Mouse (Mus musculus) urinary bladder, postnatal 4 days (tissue): ENCODE measurements around the gene Ssh2.

Experiments
- DNase-seq, 2 experiments: peaks; one replicate each; pipeline ENCODE4 v3.0.0; 2021 to 2022; ENCODE audit warnings: low spot score in 2 of 2

Gene Ssh2

GRCm38 (mm10) chr11:77491502-77492291 is 275.6 kb downstream of the Ssh2 start:
- peak; percentile 74 to 78 for DNase-seq

- no peak for DNase-seq
Observed at GRCm38 (mm10) chr11:77492311-77492871, 276.3 kb downstream of the Ssh2 start.

DNA sequence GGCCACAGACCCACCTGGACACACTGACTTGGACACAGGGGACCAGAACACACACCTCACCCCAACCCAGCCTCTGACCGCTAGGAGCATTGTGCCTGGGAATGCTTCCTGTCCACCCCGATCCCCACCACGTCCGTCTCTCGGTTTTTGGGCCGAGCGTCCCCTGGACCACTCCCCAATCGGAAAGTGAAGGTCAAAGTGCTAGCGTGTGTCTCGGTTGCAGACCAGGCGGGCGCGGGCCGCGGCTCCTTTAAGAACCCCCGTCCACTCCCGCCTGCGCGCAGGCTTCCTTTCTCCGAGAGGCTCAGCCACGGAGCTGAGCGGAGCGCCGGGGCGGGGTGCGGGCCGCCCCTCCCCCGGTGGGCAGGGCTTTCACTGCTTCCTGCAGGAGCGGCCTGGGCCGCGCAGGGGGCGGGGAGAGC is 276.8 kb downstream of the Ssh2 start:
- peak; percentile 91 to 94 for DNase-seq

DNA sequence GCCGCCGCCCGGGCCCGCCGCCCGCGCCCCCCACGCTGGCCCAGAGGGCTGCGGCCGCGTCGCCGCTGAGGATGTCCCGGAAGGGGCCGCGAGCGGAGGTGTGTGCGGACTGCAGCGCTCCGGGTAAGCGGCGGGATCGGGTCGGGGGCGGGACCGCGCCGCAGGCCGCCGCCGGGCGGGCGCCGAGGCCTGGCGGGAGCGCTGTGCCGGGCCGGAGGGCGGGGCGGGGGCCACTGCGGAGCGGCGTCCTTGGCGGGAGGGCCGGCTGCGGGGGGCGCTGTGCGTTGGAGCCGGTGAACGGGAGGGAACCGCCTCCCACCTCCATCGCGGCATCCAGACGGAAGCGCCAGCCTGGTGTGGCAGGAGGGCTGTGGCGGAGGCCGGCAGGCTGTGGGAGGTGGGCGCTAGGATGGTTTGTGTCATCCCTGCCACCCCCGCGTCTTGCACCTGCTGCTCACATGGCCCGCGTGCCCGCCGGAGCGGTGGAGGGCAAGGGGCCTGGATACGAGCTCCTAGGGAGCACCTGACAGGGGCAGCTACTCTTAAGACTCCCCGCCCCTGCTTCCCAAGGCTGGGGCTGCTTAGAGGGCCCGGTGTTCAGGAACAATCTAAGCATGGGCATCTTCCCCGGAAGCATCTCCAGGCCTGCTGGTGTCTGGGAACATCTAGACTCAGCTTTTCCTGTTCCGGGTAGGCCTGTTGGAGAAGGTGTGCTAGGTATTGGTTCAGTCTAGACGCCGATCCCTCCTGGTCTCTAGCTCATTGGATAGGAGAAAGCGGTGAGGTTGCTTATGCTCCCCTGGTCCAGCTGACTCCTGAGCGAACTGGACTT is 277.6 kb downstream of the Ssh2 start, which contains the start of gene Git1:
TSS of gene Git1 (plus strand) at position 51 of the 832 bp plus-strand sequence.
- DNase-seq = no peak

DNA sequence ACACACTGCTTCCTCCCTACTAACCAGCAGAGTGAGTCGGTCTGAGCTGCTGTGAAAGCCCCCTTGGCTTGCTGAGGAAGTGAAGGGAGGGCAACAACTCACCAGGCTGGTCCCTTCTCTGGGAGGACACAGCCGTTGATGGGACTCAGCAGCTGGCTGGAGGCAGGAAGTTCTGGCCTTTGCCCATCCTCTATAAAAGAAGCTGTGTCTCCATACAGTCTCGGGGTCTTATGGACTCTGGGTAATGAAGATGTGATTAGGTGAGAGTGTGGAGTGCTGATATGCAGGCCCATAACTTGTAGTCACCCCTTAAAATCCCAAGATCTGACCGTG is 278.2 kb downstream of the Ssh2 start:
- no peak for DNase-seq

- no peak for DNase-seq
Observed at GRCm38 (mm10) chr11:77494782-77495181, 278.7 kb downstream of the Ssh2 start.

- DNase-seq = no peak
Observed at GRCm38 (mm10) chr11:77495507-77495906, 279.4 kb downstream of the Ssh2 start.

- no peak for DNase-seq
Observed at GRCm38 (mm10) chr11:77497341-77497756, 281.3 kb downstream of the Ssh2 start.

DNA sequence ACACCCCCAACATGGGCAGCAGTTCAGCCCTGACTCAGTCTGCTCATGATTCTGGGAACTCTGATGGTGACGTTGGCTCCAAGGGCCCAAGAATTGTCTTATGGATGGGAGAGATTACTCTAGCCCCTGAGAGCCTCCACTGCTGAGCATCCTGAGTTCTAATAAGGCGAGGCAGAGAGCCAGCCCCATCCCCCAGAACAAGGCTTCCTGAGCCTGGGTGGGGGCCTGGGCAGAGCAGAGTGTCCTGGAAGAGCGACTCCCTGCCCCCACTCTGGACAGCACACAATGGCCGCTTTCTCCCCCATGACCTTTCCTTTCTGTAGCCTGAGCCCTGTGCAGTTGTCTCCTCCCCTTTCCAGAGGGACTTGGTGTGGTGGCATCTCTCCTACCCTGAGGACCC is 281.8 kb downstream of the Ssh2 start:
- no peak for DNase-seq

DNA sequence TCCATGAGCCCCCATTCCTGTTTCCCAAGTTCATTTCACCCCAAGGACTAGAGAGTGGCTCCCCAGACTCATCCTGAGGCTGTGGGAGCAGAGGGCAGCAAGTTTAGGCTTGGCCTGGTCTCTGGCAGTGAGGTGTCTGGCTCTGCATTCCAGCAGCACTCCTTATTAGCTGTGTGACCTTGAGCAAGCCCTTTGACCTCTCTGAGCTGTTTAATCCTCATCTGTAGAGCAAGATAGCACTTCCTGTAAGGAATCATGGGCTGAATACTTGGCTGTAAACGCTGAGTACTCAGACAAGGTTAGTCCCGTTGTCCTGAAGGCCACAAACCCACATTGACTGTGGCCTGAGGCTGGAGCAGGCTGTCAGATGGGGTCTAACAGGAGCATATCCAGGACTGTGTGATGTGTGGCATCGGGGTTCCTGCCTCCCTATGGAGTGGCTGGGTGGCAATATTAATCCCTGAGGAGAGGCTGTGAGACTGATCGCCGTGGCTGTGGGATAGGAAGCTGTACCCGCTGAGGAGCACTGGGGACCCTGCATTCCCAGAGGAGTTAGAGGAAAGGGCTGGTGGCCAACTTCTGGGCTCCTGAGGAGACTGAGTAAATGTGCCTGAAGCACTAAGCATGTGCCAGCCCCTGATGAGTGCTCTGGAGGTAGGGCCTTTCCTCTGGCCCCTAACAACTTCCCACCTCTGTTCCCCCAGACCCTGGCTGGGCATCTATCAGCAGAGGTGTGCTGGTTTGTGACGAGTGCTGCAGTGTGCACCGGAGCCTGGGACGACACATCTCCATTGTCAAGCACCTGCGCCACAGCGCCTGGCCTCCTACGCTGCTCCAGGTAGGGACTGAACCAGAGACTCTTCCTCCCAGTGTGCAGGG is 282.4 kb downstream of the Ssh2 start:
- DNase-seq = no peak

GRCm38 (mm10) chr11:77499354-77499753 is 283.3 kb downstream of the Ssh2 start:
- no peak for DNase-seq

GRCm38 (mm10) chr11:77500361-77501325 is 284.6 kb downstream of the Ssh2 start:
- DNase-seq = no peak

GRCm38 (mm10) chr11:77501392-77501791 is 285.3 kb downstream of the Ssh2 start:
- peak in 1 of 2 experiments; percentile 79 for DNase-seq

DNA sequence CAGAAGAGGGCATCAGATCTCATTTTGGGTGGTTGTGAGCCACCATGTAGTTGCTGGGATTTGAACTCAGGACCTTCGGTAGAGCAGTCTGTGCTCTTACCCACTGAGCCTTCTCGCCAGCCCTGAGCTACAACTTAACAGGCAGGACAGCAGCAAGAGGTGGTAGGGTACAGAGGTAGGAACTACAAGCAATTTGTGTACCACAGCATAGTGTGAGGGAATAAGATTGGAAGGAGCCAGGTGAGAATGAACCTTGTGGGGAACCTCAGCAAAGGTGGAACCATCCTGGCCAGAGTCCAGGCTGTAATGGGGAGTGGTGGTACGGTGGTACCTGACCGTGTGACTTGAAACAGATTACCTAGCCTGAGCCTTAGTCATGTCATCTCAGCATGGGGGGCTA is 285.9 kb downstream of the Ssh2 start:
- DNase-seq = no peak

DNA sequence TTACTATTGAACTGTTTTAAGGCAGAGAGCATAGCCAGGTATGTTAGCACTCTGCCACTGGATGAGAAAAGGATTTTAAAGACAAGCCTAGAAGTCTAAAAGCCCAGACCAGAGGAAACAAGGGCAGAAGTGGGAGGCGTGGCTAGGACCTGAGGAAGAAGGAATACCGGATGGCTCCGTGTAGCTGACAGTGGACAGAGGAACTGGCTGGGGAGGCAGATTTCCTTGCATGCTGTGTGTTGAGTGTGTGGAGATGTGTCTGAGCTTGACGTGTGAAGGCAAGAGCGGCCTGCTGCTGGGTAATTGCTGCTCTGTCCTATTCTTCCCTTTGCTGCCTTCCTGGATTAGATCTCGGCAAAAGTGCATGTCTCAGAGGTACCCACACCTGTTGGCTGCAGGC is 286.4 kb downstream of the Ssh2 start:
- DNase-seq = no peak

- DNase-seq = no peak
Observed at GRCm38 (mm10) chr11:77503511-77503910, 287.4 kb downstream of the Ssh2 start.

GRCm38 (mm10) chr11:77504377-77504776 is 288.3 kb downstream of the Ssh2 start:
- DNase-seq = no peak

DNA sequence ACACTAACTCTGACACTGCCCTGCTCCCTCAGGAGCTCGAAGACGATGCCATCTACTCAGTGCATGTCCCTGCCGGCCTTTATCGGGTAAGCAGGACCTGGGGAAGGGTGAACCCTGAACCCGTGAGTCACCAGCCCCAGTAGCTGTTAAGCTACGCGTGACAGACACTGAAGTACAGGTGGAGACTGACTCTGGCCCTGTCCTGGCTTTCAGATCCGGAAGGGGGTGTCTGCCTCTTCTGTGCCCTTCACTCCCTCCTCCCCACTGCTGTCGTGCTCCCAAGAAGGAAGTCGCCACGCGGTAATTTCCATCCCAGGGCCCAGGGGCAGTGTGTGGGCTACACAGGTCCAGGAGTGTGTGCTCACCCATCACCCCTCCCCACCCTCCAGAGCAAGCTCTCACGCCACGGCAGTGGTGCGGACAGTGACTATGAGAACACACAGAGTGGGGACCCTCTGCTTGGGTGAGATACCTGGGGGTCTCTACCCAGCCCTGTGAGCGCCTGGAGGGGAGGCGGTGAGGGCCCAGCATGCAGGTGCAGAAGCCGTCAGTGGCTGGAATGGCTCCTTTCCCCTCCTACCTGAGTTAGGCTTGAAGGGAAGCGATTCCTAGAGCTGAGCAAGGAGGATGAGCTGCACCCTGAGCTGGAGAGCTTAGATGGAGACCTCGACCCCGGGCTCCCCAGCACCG is 289.3 kb downstream of the Ssh2 start:
- DNase-seq = no peak

- no peak for DNase-seq
Observed at GRCm38 (mm10) chr11:77506273-77506672, 290.2 kb downstream of the Ssh2 start.

GRCm38 (mm10) chr11:77506941-77507340 is 290.9 kb downstream of the Ssh2 start:
- DNase-seq = no peak
